Mouse (Mus musculus) stomach, embryonic 16.5 days (tissue): ENCODE data around the gene Irf3. TPM values are rescaled to one million over a fixed set of nuclear protein-coding genes. Genes with fewer than 3 reads are reported as not detected.

Experiments
- ATAC-seq: fragments of 200-750 bp; cut with Nextera tagmentation; 2 replicates; pipeline ENCODE4 v1.8.0; 2017; ENCODE audit warnings: moderate number of reproducible peaks, moderate TSS enrichment; ENCODE audit not compliant: insufficient read depth, low FRiP score
- H3K27ac ChIP-seq: fragments of 300-500 bp; sonication (generic); 2 replicates; pipeline ENCODE4 v1.5.1; 2014; ENCODE audit warnings: low read length
- H3K27me3 ChIP-seq: fragments of 300-500 bp; sonication (generic); 2 replicates; pipeline ENCODE4 v1.6.1; 2014; ENCODE audit warnings: low read length, control low read depth, mixed read lengths; ENCODE audit not compliant: control insufficient read depth, insufficient read depth
- H3K36me3 ChIP-seq: fragments of 300-500 bp; sonication (generic); 2 replicates; pipeline ENCODE4 v1.6.1; 2014; ENCODE audit warnings: low read length; ENCODE audit not compliant: control insufficient read depth, insufficient read depth
- H3K4me1 ChIP-seq: fragments of 300-500 bp; sonication (generic); 2 replicates; pipeline ENCODE4 v1.6.1; 2014; ENCODE audit warnings: low read length, control low read depth, mixed read lengths; ENCODE audit not compliant: control insufficient read depth, insufficient read depth
- H3K4me2 ChIP-seq: fragments of 300-500 bp; sonication (generic); 2 replicates; pipeline ENCODE4 v1.6.1; 2014; ENCODE audit warnings: low read depth, low read length, mixed read lengths
- H3K4me3 ChIP-seq: fragments of 300-500 bp; sonication (generic); replicated peaks from 2 replicates; pipeline ENCODE4 v1.5.1; 2014; ENCODE audit warnings: mild to moderate bottlenecking, low read length
- H3K9ac ChIP-seq: fragments of 300-500 bp; sonication (generic); 2 replicates; pipeline ENCODE4 v1.6.1; 2014; ENCODE audit warnings: low read length
- H3K9me3 ChIP-seq: fragments of 300-500 bp; sonication (generic); replicated peaks from 2 replicates; pipeline ENCODE4 v1.6.1; 2016; ENCODE audit warnings: low read length, control low read depth; ENCODE audit not compliant: control insufficient read depth
- WGBS: fragments of 180-500 bp; shearing (Covaris S2); extraction: QIAGEN DNeasy Blood & Tissue Kit; methylation state at CpG from one replicate; pipeline ENCODE4 v1.1.7; 2014; 5-methylcytosine and 5-hydroxymethylcytosine counted together
- polyA plus RNA-seq: library from polyadenylated mRNA; unstranded; fragments of >200 nt; fragmentation: Nextera tagmentation; extraction: Ambion mirVana; gene quantifications from 2 replicates; pipeline ENCODE4 v1.2.1, GENCODE M21; 2015

The Irf3 gene
- polyA plus RNA-seq, 1 experiment from 2014 or later, result 96.2 TPM

- no peak for ATAC-seq
- Histone ChIP-seq H3K4me1 (peaks cover 32% of the 10 kb centered on the region), H3K9me3 (no peaks in the 10 kb centered on the region), H3K9ac (no peak overlapping the region), H3K27me3 (no peaks in the 10 kb centered on the region), H3K27ac (no peak overlapping the region), H3K36me3 (peaks cover 45% of the 10 kb centered on the region), H3K4me3 (no peak overlapping the region), H3K4me2 (0 out of 2 replicates have a peak overlapping the region, but pooled peaks have one; percentile 94)
- 72% methylated on average over 11 of the region's 11 CpGs for WGBS
Measured at GRCm38 (mm10) chr7:44999753-45000152, 2.3 kb downstream of the Irf3 start.

DNA sequence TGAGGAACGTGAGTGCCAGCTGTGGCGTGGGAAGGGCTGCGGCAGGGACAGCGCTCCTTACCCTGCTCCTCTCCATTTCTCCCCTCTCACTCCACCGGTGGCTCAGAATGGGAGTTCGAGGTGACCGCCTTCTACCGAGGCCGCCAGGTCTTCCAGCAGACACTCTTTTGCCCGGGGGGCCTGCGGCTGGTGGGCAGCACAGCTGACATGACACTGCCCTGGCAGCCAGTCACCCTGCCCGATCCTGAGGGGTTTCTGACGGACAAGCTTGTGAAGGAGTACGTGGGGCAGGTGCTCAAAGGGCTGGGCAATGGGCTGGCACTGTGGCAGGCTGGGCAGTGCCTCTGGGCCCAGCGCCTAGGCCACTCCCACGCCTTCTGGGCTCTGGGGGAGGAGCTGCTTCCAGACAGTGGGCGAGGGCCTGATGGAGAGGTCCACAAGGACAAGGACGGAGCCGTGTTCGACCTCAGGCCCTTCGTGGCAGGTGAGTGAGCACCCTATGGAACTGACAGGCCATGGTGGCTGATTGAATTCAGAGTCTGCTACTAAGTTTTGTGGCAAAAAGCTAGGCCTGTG is 3.2 kb downstream of the Irf3 start:
- Histone ChIP-seq H3K4me1 (peaks cover 32% of the 10 kb centered on the region), H3K4me3 (no peak overlapping the region), H3K9ac (no peak overlapping the region), H3K36me3 (peaks cover 44% of the 10 kb centered on the region), H3K4me2 (no peak overlapping the region), H3K27ac (no peak overlapping the region), H3K9me3 (no peaks in the 10 kb centered on the region), H3K27me3 (no peaks in the 10 kb centered on the region)
- WGBS, result 78% methylated on average over 21 of the region's 21 CpGs
- ATAC-seq, result no peak

DNA sequence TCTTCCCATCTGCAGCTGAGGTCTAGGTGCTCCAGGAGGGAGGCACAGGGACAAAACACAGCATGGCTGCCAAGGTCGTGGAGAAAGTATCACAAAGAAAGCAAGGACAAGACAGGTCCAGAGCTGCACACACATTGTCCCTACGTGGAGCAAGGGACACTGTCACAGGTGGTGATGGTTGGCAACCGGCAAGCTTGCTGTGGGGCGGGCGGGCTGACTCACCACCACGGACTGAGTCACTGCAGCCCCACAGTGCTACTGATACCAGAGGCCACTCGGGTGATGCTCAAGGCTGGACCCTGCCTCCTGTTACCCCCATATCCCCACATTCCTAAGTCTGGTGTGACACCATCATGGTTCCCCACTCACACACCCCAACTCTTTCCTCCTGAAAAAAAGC is 5.0 kb downstream of the Irf3 start:
- Histone ChIP-seq H3K27ac (no peak overlapping the region), H3K4me2 (no peak overlapping the region), H3K36me3 (peaks cover 51% of the 10 kb centered on the region), H3K4me1 (peaks cover 22% of the 10 kb centered on the region), H3K9ac (no peak overlapping the region), H3K4me3 (no peak overlapping the region), H3K9me3 (no peaks in the 10 kb centered on the region), H3K27me3 (no peaks in the 10 kb centered on the region)
- no peak for ATAC-seq
- 72% methylated on average over 7 of the region's 7 CpGs for WGBS

DNA sequence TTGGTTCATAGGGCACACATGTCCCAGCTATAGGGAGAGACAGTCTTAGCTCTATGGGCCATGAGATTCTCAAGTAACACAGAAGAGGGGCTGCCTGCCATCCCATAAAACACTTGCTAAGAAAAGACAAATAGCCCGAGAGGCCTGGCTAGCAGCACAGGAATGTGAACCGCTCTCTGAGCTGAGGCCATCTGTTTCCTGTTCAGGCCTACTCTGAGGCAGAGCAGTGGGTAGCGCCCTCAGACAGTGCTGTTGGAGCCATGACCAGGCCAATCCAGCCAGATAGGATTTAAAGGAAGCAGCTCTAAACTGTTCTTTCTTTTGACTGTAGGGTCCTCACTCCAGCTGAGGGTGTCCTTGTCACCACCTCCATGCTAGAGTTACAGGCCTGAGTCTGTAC is 7.1 kb downstream of the Irf3 start:
- H3K4me3 ChIP-seq, result no peak overlapping the region
- peaks cover 62% of the 10 kb centered on the region for H3K36me3 ChIP-seq
- H3K4me2 ChIP-seq, result no peak overlapping the region
- no peak overlapping the region for H3K27ac ChIP-seq
- no peaks in the 10 kb centered on the region for H3K9me3 ChIP-seq
- WGBS, result 60% methylated on average over 3 of the region's 3 CpGs
- no peak for ATAC-seq
- H3K27me3 ChIP-seq, result no peaks in the 10 kb centered on the region
- no peak overlapping the region for H3K9ac ChIP-seq
- H3K4me1 ChIP-seq, result peaks cover 11% of the 10 kb centered on the region

GRCm38 (mm10) chr7:45005321-45005992 is 8.0 kb downstream of the Irf3 start:
- Histone ChIP-seq H3K27ac (no peak overlapping the region), H3K4me1 (peaks cover 5% of the 10 kb centered on the region; the same call in 1 of the 2 replicates), H3K9ac (no peak overlapping the region; the same call in 1 of the 2 replicates), H3K4me2 (no peak overlapping the region), H3K27me3 (no peaks in the 10 kb centered on the region), H3K36me3 (peaks cover 64% of the 10 kb centered on the region), H3K9me3 (no peaks in the 10 kb centered on the region), H3K4me3 (no peak overlapping the region)
- 86% methylated on average over 6 of the region's 6 CpGs for WGBS
- no peak for ATAC-seq

DNA sequence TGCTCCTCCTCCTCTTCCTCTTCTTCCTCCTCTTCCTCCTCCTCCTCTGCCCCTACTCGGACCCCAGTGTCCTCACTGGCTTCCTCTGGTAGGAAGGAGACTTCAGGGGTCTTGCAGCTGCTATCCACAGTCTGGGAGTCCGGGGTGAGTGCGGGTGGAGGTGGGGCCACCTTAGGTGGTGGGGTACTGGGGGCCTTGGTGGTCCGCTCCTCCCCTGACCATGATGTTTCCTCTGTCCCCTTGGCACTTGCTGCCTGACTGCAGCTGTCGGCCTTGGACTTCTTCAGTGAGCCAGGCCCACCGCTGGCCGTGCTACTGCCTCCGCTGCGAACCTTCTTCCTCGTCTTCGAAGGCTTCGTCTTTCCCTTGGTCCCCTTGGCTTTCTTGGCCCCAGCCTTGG is 9.1 kb downstream of the Irf3 start:
- Histone ChIP-seq H3K9me3 (no peaks in the 10 kb centered on the region), H3K4me2 (no peak overlapping the region), H3K27me3 (no peaks in the 10 kb centered on the region), H3K9ac (no peak overlapping the region), H3K4me3 (no peak overlapping the region), H3K27ac (no peak overlapping the region), H3K36me3 (peaks cover 58% of the 10 kb centered on the region), H3K4me1 (peaks cover 1% of the 10 kb centered on the region; the same call in 1 of the 2 replicates)
- 94% methylated on average over 11 of the region's 12 CpGs for WGBS
- no peak for ATAC-seq

DNA sequence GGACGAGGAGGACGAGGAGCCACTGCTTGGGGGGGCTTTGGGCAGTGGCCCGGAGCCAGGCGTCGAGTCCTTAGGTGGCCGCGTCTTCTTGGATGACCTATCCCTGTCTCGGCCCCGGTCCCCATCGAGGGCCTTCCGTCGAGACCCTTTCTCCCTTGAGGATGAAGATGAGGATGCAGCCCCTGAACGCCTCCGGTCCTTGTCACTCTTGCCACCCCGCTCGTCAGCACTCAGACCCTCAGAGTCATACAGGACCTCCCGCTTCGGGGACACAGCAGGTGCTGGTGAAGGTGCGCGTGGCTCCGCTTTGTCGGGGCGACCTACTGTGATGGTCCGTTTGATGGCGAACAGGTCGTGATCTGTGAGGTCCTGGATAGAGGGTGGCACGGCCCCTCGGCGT is 9.7 kb downstream of the Irf3 start:
- Histone ChIP-seq H3K4me3 (no peak overlapping the region), H3K9ac (no peak overlapping the region), H3K27ac (no peak overlapping the region), H3K27me3 (no peaks in the 10 kb centered on the region), H3K4me2 (no peak overlapping the region), H3K9me3 (no peaks in the 10 kb centered on the region), H3K4me1 (no peaks in the 10 kb centered on the region), H3K36me3 (peaks cover 58% of the 10 kb centered on the region)
- 95% methylated on average over 29 of the region's 29 CpGs for WGBS
- no peak for ATAC-seq

DNA sequence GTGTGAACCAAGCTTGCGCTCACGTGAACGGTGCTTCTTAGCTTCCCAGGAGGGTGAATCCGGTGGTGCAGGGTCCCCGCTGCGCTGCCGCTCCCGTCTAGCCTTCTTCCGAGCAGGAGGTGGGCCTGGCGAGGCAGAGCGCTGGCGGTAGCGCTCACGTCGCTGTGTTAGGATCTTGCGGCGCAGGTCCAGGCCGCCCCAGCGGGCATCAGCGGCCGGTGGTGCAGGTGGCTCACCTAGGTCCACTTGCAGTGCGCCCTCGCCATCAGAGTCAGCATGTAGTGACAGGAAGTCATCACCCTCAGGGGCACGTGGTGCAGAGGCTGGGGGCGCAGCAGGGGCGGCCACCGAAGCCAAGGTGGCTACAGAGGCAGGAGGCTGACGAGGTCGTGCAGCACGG is 10.4 kb downstream of the Irf3 start:
- 93% methylated on average over 30 of the region's 30 CpGs for WGBS
- Histone ChIP-seq H3K9ac (no peak overlapping the region), H3K9me3 (no peaks in the 10 kb centered on the region), H3K4me1 (no peaks in the 10 kb centered on the region), H3K4me2 (no peak overlapping the region), H3K36me3 (peaks cover 54% of the 10 kb centered on the region), H3K4me3 (no peak overlapping the region), H3K27ac (no peak overlapping the region), H3K27me3 (no peaks in the 10 kb centered on the region)
- no peak for ATAC-seq

- Histone ChIP-seq H3K9ac (no peak overlapping the region), H3K36me3 (peaks cover 48% of the 10 kb centered on the region), H3K9me3 (no peaks in the 10 kb centered on the region), H3K4me2 (no peak overlapping the region), H3K27me3 (no peaks in the 10 kb centered on the region), H3K4me3 (no peak overlapping the region), H3K4me1 (no peaks in the 10 kb centered on the region), H3K27ac (no peak overlapping the region)
- no peak for ATAC-seq
- WGBS, result 94% methylated on average over 19 of the region's 19 CpGs
Measured at GRCm38 (mm10) chr7:45008411-45008810, 11.0 kb downstream of the Irf3 start.
